Mouse (Mus musculus): Measurements from ENCODE around the gene Mthfd1.
"Not testable (repeated sequence)": the region's sequence is repeated elsewhere in the genome, so short reads cannot be mapped to it uniquely, and the experiment has no call there.

The Mthfd1 gene

DNA sequence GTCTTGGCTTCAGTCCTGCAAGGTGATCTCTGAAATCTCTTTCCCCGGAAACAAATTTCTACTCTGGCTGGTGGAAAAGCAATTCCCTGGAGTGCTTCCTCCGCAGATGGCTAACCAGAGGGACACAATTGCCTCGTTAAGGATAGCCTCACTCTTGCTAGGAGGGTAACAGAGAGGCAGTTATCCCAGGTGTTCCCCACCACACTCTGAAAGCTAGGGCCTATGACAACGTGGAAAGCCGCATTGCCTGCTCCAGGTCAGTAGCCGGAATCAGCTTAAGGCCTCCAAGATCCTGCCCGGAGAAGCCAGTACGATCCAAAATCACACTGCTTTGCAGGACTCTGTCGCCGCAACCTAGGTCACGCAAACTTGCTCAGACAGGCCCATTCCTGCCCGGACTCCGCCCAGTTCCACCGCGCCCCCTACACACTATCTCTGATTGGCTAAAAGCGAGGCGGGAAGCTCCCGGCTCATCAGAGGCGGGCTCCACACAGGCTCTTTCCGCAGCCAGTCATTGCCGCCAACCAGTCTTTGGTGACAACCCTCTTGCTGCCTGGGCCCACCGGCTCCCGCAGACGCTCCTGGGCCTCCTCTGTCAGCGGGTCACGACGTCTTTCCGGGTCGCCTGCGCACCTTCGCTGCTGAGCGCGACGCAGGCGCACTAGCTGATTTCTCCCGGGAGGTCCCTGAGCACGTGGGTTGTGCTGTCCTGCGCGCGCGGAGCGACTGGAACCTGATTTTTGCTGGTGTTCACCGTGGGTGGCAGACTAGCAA, at the start of gene Mthfd1:
Gene Mthfd1 (plus strand): TSS at position 574 of the 774 bp plus-strand sequence.
- peak; percentile 73 to 79 for DNase-seq (ENCODE audit: low read depth in 1 of 2, low spot score in 2 of 2)

GRCm38 (mm10) chr12:76209429-76209974, 45.6 kb upstream of the Mthfd1 start:
- no peak for DNase-seq (ENCODE audit: low read depth in 1 of 2, low spot score in 2 of 2)

DNA sequence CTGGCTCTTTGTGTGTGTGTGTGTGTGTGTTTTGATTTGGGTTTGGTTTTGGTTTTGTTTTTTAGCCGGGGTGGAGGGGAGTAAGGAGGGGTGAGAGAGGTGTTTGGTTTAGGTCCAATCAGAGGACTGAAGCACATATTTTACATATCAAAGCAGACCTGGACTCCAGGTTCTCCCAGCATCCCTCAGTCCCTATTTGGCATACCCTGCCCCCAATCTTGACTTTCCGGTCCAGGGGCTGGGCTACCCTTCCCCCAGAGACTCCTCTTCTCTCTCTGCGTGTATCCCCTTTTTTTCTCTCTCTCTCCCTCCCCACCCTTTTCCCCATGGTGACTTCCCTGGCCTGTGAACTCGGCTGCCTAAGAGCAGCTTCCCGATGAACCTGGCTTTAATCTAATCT, 40.0 kb upstream of the Mthfd1 start:
- DNase-seq (ENCODE audit: low read depth in 1 of 2, low spot score in 2 of 2), result no peak

GRCm38 (mm10) chr12:76216716-76217115, 38.4 kb upstream of the Mthfd1 start:
- DNase-seq (ENCODE audit: low read depth in 1 of 2, low spot score in 2 of 2), result no peak

DNA sequence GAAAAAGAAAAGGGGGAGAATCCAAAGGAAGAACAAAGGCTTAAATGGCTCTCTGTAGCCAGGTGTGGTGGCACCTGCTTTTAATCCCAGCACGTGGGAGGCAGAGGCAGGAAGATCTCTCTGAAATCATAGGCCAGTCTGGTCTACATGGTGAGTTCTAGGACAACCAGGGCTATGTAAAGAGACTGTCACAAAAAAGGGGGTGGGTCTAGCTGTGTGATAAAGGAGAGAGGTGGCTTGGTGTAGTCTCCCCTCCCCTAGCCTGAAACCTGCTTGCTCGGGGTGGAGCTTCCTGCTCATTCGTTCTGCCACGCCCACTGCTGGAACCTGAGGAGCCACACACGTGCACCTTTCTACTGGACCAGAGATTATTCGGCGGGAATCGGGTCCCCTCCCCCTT, 33.0 kb upstream of the Mthfd1 start:
- not testable (repeated sequence) for DNase-seq (ENCODE audit: low read depth in 1 of 2, low spot score in 2 of 2)

GRCm38 (mm10) chr12:76230644-76231043, 24.5 kb upstream of the Mthfd1 start:
- no peak for DNase-seq (ENCODE audit: low read depth in 1 of 2, low spot score in 2 of 2)

DNA sequence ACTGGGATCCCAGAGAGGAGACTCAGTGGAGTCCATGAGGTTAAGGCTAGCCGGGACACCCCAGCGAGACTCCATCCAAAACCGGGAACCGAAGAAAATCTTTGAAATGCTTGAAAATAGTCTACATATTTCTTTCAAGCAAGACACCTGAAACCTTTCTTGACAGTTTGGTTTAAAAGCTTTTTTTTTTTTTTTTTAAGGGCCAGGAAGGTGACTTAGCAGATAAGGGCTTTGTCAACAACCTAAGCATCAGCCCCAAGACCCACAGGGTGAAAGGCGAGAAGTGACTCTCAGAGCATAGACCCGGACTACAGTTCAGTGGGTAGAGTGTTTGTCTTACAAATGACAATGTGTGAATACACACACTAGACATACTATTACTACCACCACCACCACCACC, 19.8 kb upstream of the Mthfd1 start:
- no peak for DNase-seq (ENCODE audit: low read depth in 1 of 2, low spot score in 2 of 2)

GRCm38 (mm10) chr12:76239145-76239838, 15.8 kb upstream of the Mthfd1 start:
- DNase-seq (ENCODE audit: low read depth in 1 of 2, low spot score in 2 of 2), result no peak

DNA sequence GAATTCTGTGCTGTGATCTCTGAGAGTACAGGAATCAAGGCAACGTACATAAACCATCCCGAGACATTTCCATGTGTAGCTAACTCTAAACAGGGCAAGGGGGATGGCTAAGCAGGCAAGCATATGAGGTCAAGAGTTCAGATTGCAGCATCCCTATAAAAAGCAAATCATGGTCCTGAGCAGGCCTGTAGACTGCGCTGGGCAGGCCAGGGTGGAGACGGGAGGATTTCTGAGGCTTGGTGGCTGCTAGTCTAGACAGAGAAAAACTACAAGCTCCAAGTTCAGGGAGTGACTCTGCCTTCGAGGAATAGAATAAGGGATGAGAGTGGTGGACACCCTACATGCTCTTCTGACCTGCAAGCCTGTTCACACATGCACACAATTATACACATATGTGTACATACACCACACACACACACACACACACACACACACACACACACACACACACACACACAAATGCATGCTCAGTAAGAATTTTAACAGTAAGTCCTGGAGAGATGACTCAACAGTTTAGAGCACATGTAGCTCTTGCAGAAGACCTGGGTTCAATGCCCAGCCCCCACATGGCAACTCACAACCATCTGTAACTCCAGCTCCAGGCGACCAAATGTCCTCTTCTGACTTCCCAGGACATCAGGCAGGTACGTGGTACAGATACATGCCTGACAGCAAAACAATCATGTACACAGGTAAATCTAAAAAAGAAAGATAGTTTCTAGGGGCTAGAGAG, 15.1 kb upstream of the Mthfd1 start:
- no peak for DNase-seq (ENCODE audit: low read depth in 1 of 2, low spot score in 2 of 2)

DNA sequence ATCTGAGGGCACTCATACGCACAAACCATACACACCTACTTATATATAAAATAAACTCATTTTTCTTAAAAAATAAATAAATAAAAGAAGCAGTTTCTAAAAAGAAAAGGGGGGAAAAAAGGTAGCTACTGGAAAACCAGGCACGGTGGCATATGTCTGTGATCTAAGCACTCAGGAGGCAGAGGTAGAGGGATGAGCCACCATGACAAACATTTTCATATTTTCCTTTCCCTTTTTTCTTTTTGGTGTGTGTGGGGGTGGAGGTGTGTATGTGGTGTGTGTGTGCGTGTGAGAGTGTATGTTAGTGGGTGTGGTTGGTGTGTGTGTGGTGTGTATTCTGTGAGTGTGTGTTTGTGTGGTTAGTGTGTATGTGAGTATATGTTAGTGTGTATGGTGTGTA, 14.4 kb upstream of the Mthfd1 start:
- no peak for DNase-seq (ENCODE audit: low read depth in 1 of 2, low spot score in 2 of 2)

GRCm38 (mm10) chr12:76241084-76241483, 14.0 kb upstream of the Mthfd1 start:
- no peak for DNase-seq (ENCODE audit: low read depth in 1 of 2, low spot score in 2 of 2)

GRCm38 (mm10) chr12:76241833-76242232, 13.3 kb upstream of the Mthfd1 start:
- DNase-seq (ENCODE audit: low read depth in 1 of 2, low spot score in 2 of 2), result no peak

- no peak for DNase-seq (ENCODE audit: low read depth in 1 of 2, low spot score in 2 of 2)
Observed at GRCm38 (mm10) chr12:76244981-76245380, 10.1 kb upstream of the Mthfd1 start.

DNA sequence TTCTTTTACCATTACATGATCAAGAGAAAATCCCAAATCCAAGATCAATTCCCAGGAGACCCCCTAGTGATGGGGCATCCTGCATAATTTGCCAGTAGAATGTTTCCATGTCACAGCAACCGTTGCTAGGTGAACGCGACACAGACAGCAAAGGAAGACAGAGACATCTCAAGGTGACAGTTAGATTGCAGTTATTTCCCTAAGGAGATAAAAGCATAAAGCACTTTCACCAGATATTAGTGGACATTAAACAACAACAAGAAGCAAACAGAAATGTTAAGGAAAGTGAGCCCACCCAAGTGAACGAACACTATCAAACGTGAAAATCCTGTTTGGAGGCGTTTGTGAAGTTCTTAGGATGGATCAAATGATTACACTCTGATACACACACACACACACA, 8.5 kb upstream of the Mthfd1 start, which contains the start of gene Tex21:
Gene Tex21 (minus strand): TSS at position 101 of the 400 bp plus-strand sequence.
- no peak for DNase-seq (ENCODE audit: low read depth in 1 of 2, low spot score in 2 of 2)

- no peak for DNase-seq (ENCODE audit: low read depth in 1 of 2, low spot score in 2 of 2)
Observed at GRCm38 (mm10) chr12:76253090-76253489, 2.0 kb upstream of the Mthfd1 start.

DNA sequence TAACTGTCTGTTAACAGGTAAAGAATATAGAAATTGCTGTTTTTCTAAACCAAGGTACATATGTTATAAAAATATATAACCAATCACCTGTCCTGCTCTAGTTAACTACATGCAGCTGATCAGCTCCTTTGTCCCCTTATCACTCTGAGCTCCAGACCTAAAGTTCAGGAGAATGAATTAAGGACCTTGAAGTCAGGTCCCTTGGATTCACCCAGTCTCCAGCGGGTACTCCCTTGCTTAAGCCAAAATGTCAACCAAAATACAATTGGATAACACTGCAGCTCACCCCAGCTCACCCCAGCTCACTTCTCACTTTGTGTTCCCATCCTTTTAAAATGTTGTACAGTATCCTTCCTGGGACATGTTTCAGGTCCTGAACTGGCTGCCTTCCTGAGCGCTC, 1.5 kb upstream of the Mthfd1 start:
- DNase-seq (ENCODE audit: low read depth in 1 of 2, low spot score in 2 of 2), result no peak

- no peak for DNase-seq (ENCODE audit: low read depth in 1 of 2, low spot score in 2 of 2)
Observed at GRCm38 (mm10) chr12:76253991-76254390, 1.1 kb upstream of the Mthfd1 start.

DNA sequence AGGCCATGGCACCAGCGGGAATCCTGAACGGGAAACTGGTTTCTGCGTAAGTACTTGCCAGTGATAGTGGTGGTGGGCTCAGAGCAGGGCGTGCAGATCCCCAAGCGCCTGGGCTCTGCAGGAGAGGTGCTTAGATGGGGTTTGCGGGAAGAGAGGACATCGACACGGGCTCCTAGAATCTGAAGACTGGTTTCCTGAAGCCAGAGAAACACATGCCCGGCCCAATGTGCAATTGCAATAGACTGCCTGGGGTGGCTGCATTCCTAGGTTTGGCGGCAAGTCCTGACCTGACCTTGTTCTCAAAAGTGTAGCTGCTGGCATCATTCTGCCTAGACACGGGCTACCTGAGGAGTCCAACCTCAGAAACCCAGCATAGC, 389 bp downstream of the Mthfd1 start:
- DNase-seq (ENCODE audit: low read depth in 1 of 2, low spot score in 2 of 2), result no peak

DNA sequence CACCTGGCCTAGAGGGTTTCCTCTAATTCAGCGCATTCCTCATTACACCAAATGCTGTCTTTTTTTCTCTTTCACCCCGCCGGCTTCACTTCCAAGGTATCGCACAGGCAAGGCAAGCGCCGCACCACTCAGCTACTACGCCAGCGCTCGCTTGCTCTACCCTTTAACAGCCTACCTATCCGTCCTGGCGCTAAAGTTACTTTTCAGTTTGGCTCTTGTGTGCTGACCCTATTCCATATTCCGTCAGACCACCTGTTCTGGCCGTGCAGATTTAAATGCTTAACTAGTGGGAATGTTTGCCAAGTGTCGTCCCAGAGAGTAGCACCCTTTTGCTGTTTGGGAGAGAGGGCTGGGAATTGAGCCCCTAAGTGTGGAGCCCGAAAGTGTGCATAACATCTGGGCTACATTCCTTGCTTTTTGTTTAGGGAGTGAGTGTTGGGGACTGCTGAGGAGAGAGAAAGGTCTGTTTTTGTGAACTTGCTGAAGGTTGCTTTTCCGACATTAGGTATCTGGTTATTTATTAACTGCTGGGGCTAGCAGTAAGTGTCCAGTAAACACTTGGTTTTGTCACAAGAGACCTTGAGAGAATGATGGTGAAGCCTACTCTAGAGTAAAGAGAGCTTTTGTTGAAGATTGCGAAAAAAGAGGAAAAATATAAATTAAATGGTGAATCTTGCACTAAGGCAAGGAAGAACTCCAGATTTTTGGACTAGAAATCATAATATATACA, 1.2 kb downstream of the Mthfd1 start:
- DNase-seq (ENCODE audit: low read depth in 1 of 2, low spot score in 2 of 2), result no peak

- no peak for DNase-seq (ENCODE audit: low read depth in 1 of 2, low spot score in 2 of 2)
Observed at GRCm38 (mm10) chr12:76260673-76261072, 5.6 kb downstream of the Mthfd1 start.

DNA sequence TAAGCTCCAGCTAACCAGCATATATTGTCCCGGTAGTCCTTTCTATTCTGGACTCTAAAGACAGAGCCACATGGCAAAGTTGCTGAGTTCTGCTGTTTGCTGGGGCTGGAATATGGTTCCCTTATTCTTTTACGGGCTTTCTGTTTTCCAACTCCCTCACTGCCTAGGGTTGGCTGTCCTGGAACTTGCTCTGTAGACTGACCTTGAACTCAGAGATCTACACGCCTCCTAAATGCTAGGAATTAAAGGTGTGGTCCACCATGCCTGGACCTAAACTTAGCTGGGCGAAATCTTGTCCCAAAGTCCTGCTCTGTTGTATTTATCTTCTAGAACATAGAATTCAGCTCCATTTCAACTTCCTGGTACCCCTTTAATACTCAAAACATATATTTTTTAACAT, 6.5 kb downstream of the Mthfd1 start:
- no peak for DNase-seq (ENCODE audit: low read depth in 1 of 2, low spot score in 2 of 2)
